Mouse (Mus musculus): ENCODE measurements around the gene 2900026A02Rik.

DNA sequence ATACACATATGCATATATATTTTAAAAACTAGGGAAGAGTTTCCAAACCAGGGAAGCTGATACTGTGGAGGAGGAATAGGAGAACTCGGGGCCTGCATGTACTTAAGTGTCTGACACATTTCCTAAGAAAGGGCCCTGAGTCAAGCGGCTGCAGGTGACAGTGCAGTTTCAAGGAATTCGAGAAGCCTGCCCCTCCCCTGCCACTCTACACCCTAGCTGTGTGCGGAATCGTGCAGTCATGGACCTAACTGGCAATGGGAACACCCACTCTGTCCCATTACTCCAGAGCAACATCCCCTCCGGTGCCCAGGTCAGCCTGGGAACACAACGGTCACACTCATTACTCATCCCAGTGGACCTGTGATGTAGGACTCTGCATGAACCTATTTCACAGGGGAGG lies 114.4 kb downstream of the 2900026A02Rik start:
- TF ChIP-seq MAFK (IDR thresholded peaks at IDR 0.05; ENCODE audit: insufficient read depth, low read depth, low read length) (no peak), HCFC1 (IDR thresholded peaks at IDR 0.05; ENCODE audit: borderline replicate concordance, insufficient read depth, low read length) (no peak)

Measured in ES-E14 (cell line).